Mouse (Mus musculus) G1E (cell line): ENCODE measurements around the gene Shkbp1. TPM values are rescaled to one million over a fixed set of nuclear protein-coding genes. Genes with fewer than 3 reads are reported as not detected.

Source experiments
- ATAC-seq: 2 replicates; pipeline ENCODE4 v1.8.0; 2016; ENCODE audit warnings: mild to moderate bottlenecking; ENCODE audit not compliant: insufficient number of reproducible peaks, poor library complexity, low FRiP score, severe bottlenecking; ENCODE audit errors: extremely low read depth
- DNase-seq: peaks from one replicate; pipeline ENCODE4 v3.0.0; 2012; ENCODE audit warnings: low spot score
- H3K27me3 ChIP-seq: 2 replicates; pipeline ENCODE4 v1.6.1; 2012; ENCODE audit warnings: mild to moderate bottlenecking, low read length, inconsistent platforms; ENCODE audit not compliant: insufficient read depth
- H3K36me3 ChIP-seq: replicated peaks from 2 replicates; pipeline ENCODE3; 2012; ENCODE audit warnings: mild to moderate bottlenecking, inconsistent platforms
- H3K4me1 ChIP-seq: 2 replicates; pipeline ENCODE4 v1.6.1; 2012; ENCODE audit warnings: low read depth, low read length, inconsistent platforms, mixed read lengths; ENCODE audit not compliant: insufficient read depth
- H3K4me3 ChIP-seq: 2 replicates; pipeline ENCODE4 v1.5.1; 2012; ENCODE audit warnings: low read depth, mild to moderate bottlenecking, inconsistent platforms, low read length, moderate library complexity, mixed read lengths
- H3K9me3 ChIP-seq: replicated peaks from 2 replicates; pipeline ENCODE4 v1.6.1; 2012; ENCODE audit warnings: inconsistent platforms
- CTCF ChIP-seq: IDR thresholded peaks from 2 replicates; pipeline ENCODE4 v1.5.1; 2012; ENCODE audit warnings: low read depth, low read length, inconsistent platforms, mixed read lengths
- GATA1 ChIP-seq: IDR thresholded peaks from 2 replicates; pipeline ENCODE4 v1.6.1; 2012; ENCODE audit warnings: borderline replicate concordance, low read length, inconsistent platforms, mixed read lengths
- GATA2 ChIP-seq: IDR thresholded peaks from 2 replicates; pipeline ENCODE4 v1.6.1; 2012; ENCODE audit warnings: low read depth, low read length, inconsistent platforms, borderline replicate concordance
- POLR2AphosphoS5 ChIP-seq: IDR thresholded peaks from 2 replicates; pipeline ENCODE4 v1.6.1; 2012; ENCODE audit warnings: low read depth, low read length, inconsistent platforms; ENCODE audit not compliant: insufficient replicate concordance
- TAL1 ChIP-seq: conservative IDR thresholded peaks from 2 replicates; pipeline ENCODE4 v1.6.1; 2012; ENCODE audit warnings: low read depth, low read length, inconsistent platforms, mixed read lengths
- polyA plus RNA-seq: library from polyadenylated mRNA; stranded (reverse); fragments of >175 nt; gene quantifications from 2 replicates; pipeline ENCODE4 v1.2.3, GENCODE M21; 2012
- total RNA-seq, 2 experiments: library from RNA; stranded (forward) in 1 of 2; stranded (reverse) in 1 of 2; fragments of 200-1000 nt in 1 of 2; fragments of >200 nt in 1 of 2; fragmentation: Nextera tagmentation in 1 of 2; gene quantifications; 2 replicates each; pipeline ENCODE4 v1.2.3; 2014 to 2017

Shkbp1 gene
- total and polyA plus RNA-seq, 3 experiments: 27.4 to 220 (median 111) TPM

DNA sequence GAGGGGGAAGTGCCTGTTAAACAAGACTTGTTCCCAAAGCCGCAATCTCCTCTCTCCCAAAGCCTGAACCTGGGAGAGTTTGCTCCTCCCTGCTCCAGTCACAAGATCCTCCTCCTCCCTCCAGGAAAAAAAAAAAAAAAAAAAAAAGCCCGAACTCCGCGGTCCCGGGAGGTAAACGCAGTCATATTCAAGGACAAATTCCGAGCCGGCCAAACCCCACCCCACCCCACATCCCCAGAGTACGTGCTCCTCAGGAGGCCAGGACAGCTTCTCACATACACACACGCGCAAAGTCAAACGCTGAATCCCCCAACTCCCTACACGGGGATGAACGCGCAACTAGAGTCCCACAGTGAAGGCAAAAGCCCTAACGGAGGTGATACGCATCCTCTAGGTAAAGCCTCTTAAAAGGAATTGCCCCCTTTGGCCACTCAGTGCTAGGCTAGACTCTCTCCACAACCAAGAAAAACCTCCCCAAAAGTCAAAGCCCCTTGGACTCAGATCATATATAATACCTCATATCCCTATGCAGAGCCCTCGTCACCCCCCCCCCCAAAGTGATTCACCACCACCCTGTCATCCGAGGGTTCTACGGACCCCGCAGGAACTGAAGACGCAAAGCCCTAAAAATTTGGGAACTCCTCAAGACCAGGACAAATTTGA lies 39.8 kb upstream of the Shkbp1 start:
- no peak for TF ChIP-seq GATA2
- ATAC-seq (no peak), DNase-seq (no peak)
- peak overlapping the region; percentile 60; the same call in 1 of the 2 replicates for H3K4me3 ChIP-seq
- H3K4me1 ChIP-seq: peaks cover 20% of the 10 kb centered on the region
- peaks cover 50% of the 10 kb centered on the region for H3K27me3 ChIP-seq
- H3K9me3 ChIP-seq: no peaks in the 10 kb centered on the region
- no peaks in the 10 kb centered on the region for H3K36me3 ChIP-seq

GRCm38 (mm10) chr7:27391416-27391815 lies 35.6 kb upstream of the Shkbp1 start:
- no peak for DNase-seq
- Histone ChIP-seq H3K36me3 (no peaks in the 10 kb centered on the region), H3K4me1 (peaks cover 27% of the 10 kb centered on the region), H3K9me3 (no peaks in the 10 kb centered on the region), H3K4me3 (no peak overlapping the region), H3K27me3 (peaks cover 32% of the 10 kb centered on the region)
- ATAC-seq: no peak
- TF ChIP-seq CTCF: no peak
- TF ChIP-seq GATA1: no peak
- no peak for TF ChIP-seq POLR2AphosphoS5

DNA sequence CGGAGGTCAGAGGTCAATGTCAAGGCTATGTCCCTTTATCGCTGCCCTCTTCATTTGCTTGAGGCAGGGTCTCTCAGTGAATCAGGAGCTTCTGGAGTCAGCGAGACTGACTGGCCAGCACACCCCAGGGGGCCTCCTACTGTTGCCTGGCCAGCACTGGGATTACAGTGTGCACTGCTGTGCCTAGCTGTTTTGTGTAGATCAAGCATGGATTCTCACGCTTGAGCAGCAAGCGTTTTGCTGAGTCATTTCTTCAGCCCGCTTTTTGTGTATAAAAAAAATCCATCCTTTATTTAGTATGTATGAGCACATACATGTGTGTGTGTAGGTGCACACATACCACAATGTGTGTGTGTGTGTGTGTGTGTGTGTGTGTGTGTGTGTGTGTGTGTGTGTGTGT lies 33.4 kb upstream of the Shkbp1 start:
- Histone ChIP-seq H3K4me3 (peak overlapping the region; percentile 33; the same call in 1 of the 2 replicates), H3K27me3 (peaks cover 15% of the 10 kb centered on the region), H3K9me3 (no peaks in the 10 kb centered on the region), H3K4me1 (peaks cover 35% of the 10 kb centered on the region), H3K36me3 (no peaks in the 10 kb centered on the region)
- TF ChIP-seq GATA2: no peak
- TF ChIP-seq GATA1: no peak
- TF ChIP-seq TAL1: no peak
- no peak for TF ChIP-seq CTCF
- no peak for TF ChIP-seq POLR2AphosphoS5
- DNase-seq (peak; percentile 63), ATAC-seq (peak; percentile 68)

DNA sequence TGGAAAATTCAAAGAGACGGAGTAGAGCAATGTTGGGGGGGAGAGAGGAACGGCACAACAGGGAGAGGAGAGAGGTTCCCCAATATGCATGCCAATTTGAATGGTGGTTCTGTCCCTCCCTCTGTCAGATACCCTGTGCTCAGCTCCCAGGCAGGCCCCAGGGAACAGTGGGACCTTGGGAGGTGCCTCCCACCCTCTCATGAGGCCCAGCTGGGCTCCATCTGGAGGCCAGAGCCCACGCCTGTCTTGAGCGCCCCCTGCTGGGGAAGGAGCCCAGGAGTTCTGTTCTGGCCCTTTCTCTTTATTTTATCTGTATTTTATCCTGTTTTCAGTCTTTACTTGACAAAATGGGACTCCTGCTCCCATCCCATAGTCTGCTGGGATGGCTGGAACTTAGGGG lies 28.9 kb upstream of the Shkbp1 start:
- TF ChIP-seq CTCF: peak; percentile 71
- no peak for TF ChIP-seq TAL1
- H3K9me3 ChIP-seq: no peaks in the 10 kb centered on the region
- no peak for ATAC-seq
- peak; percentile 64 for DNase-seq
- H3K27me3 ChIP-seq: no peaks in the 10 kb centered on the region
- no peak overlapping the region; the same call in 1 of the 2 replicates for H3K4me3 ChIP-seq
- H3K4me1 ChIP-seq: peaks cover 55% of the 10 kb centered on the region
- no peaks in the 10 kb centered on the region for H3K36me3 ChIP-seq

- TF ChIP-seq GATA2 (no peak), POLR2AphosphoS5 (no peak), CTCF (no peak), GATA1 (no peak), TAL1 (no peak)
- Histone ChIP-seq H3K27me3 (peaks cover under 1% of the 10 kb centered on the region; the same call in 1 of the 2 replicates), H3K36me3 (no peaks in the 10 kb centered on the region), H3K9me3 (no peaks in the 10 kb centered on the region), H3K4me1 (peaks cover 51% of the 10 kb centered on the region), H3K4me3 (no peak overlapping the region)
- ATAC-seq (no peak), DNase-seq (no peak)
Observed at GRCm38 (mm10) chr7:27384134-27384533, 28.3 kb upstream of the Shkbp1 start.

GRCm38 (mm10) chr7:27383233-27383632 lies 27.4 kb upstream of the Shkbp1 start:
- ATAC-seq (peak; percentile 49; the same call in 1 of the 2 replicates), DNase-seq (no peak)
- TF ChIP-seq POLR2AphosphoS5 (no peak), TAL1 (no peak), CTCF (no peak), GATA1 (no peak), GATA2 (no peak)
- H3K4me3 ChIP-seq: no peak overlapping the region
- H3K36me3 ChIP-seq: no peaks in the 10 kb centered on the region
- peaks cover 3% of the 10 kb centered on the region; the same call in 1 of the 2 replicates for H3K27me3 ChIP-seq
- peaks cover 42% of the 10 kb centered on the region for H3K4me1 ChIP-seq
- no peaks in the 10 kb centered on the region for H3K9me3 ChIP-seq

DNA sequence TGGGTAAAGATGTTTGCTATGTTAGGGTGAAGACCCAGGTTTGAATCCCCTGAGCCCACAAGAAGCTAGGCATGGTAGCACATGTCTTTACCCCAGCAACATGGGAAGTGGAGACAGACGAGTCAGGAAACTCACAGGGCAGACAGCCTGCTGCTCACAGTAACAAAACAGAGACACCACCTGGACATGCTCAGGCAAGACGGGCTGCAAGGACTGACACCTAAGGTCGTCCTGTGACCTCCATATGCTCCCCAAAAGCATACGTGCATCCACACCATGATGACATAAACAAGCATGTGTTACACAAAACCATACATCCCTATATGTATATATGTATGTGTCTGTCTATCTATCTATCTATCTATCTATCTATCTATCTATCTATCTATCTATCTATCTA lies 25.7 kb upstream of the Shkbp1 start:
- ATAC-seq (no peak), DNase-seq (no peak)
- no peak for TF ChIP-seq GATA1
- TF ChIP-seq GATA2: no peak
- no peak for TF ChIP-seq CTCF
- TF ChIP-seq POLR2AphosphoS5: no peak
- no peak for TF ChIP-seq TAL1
- Histone ChIP-seq H3K4me3 (no peak overlapping the region), H3K36me3 (no peaks in the 10 kb centered on the region), H3K27me3 (peaks cover 6% of the 10 kb centered on the region; the same call in 1 of the 2 replicates), H3K4me1 (peaks cover 36% of the 10 kb centered on the region), H3K9me3 (no peaks in the 10 kb centered on the region)
